Mouse (Mus musculus) MEL (cell line): ENCODE measurements around the gene Kcnh7.

Source experiments
- CTCF ChIP-seq, 3 experiments: IDR thresholded peaks in 2 of 3; conservative IDR thresholded peaks in 1 of 3; 2 replicates each; pipeline ENCODE4 v1.5.1; 2011 to 2012; ENCODE audit warnings: low read length in 3 of 3, low read depth in 2 of 3, mild to moderate bottlenecking in 2 of 3, improper control_type of control experiment in 1 of 3, inconsistent platforms in 1 of 3, mixed read lengths in 1 of 3, moderate library complexity in 1 of 3; ENCODE audit not compliant: control insufficient read depth in 1 of 3, insufficient read depth in 1 of 3, poor library complexity in 1 of 3, severe bottlenecking in 1 of 3
- POLR2A ChIP-seq, 2 experiments: IDR thresholded peaks; 2 replicates each; pipeline ENCODE4 v1.6.1; 2011 to 2012; ENCODE audit warnings: low read length in 2 of 2, mild to moderate bottlenecking in 2 of 2, control low read depth in 1 of 2, improper control_type of control experiment in 1 of 2, low read depth in 1 of 2, moderate library complexity in 1 of 2; ENCODE audit not compliant: control insufficient read depth in 1 of 2, insufficient read depth in 1 of 2, poor library complexity in 1 of 2
- POLR2AphosphoS5 ChIP-seq: IDR thresholded peaks from 2 replicates; pipeline ENCODE4 v1.6.1; 2012; ENCODE audit warnings: low read depth, borderline replicate concordance, mild to moderate bottlenecking, inconsistent platforms, low read length, moderate library complexity, mixed read lengths
- ZKSCAN1 ChIP-seq: IDR thresholded peaks from 2 replicates; pipeline ENCODE4 v1.6.1; 2012; ENCODE audit warnings: low read depth, mild to moderate bottlenecking, inconsistent platforms, low read length, improper control_type of control experiment, moderate library complexity

DNA sequence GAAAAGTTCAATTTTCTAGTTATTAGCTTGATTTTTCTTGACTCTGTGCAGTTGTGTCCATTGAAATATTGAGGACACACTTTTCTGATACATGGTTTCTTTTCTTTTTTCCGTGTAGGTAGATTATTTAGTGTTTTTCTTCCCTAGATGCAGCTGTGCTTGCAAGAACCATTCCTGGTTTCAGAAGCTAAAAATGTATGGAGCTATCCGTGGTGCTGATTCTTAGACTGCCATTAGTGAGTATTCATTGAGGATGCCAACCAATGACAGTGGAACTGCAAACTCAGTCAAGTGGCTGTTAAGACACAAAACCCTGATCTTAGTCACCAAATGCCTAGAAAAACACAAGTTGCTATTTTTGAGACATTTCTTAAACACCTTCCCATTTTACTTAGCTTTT is 1.9 kb upstream of the Kcnh7 start:
- no peak for TF ChIP-seq POLR2A (IDR thresholded peaks at IDR 0.05; ENCODE audit: control insufficient read depth in 1 of 2, insufficient read depth in 1 of 2, low read depth in 1 of 2, low read length in 2 of 2, poor library complexity in 1 of 2)
- no peak for TF ChIP-seq CTCF (IDR thresholded peaks at IDR 0.05 in 2 of 3, conservative IDR thresholded peaks at IDR 0.05 in 1 of 3; ENCODE audit: control insufficient read depth in 1 of 3, insufficient read depth in 1 of 3, low read depth in 2 of 3, low read length in 3 of 3, poor library complexity in 1 of 3, severe bottlenecking in 1 of 3)
- TF ChIP-seq ZKSCAN1 = no peak
- TF ChIP-seq POLR2AphosphoS5 = no peak
